Mouse (Mus musculus) CD4-positive helper T cell, adult 2 months (primary cell): ENCODE results near the gene Uck2.

Source experiments
- DNase-seq: peaks from one replicate; pipeline ENCODE4 v3.0.0-alpha.2; 2012; ENCODE audit warnings: low read depth, missing footprints, low spot score

Uck2 gene

GRCm38 (mm10) chr1:167285320-167285355 is at the start of gene Uck2:
Uck2 (minus strand) TSS chr1:167285320.
- no peak for DNase-seq

- no peak for DNase-seq
Observed at GRCm38 (mm10) chr1:167331106-167331505, 46.0 kb upstream of the Uck2 start.

GRCm38 (mm10) chr1:167328776-167329175 is 43.7 kb upstream of the Uck2 start:
- DNase-seq: no peak

GRCm38 (mm10) chr1:167321691-167322090 is 36.6 kb upstream of the Uck2 start:
- DNase-seq: no peak

- no peak for DNase-seq
Observed at GRCm38 (mm10) chr1:167313220-167313619, 28.1 kb upstream of the Uck2 start.

GRCm38 (mm10) chr1:167312367-167312766 is 27.2 kb upstream of the Uck2 start:
- DNase-seq: no peak

GRCm38 (mm10) chr1:167308261-167309054 is 23.3 kb upstream of the Uck2 start, which contains the start of gene Tmco1:
Tmco1 (plus strand) TSS chr1:167308378.
- peak; percentile 97 for DNase-seq

GRCm38 (mm10) chr1:167307674-167308073 is 22.6 kb upstream of the Uck2 start:
- DNase-seq: peak; percentile 22

- peak; percentile 80 for DNase-seq
Observed at GRCm38 (mm10) chr1:167306451-167307240, 21.5 kb upstream of the Uck2 start.

- DNase-seq: no peak
Observed at GRCm38 (mm10) chr1:167305501-167306137, 20.5 kb upstream of the Uck2 start.

- no peak for DNase-seq
Observed at GRCm38 (mm10) chr1:167300122-167300521, 15.0 kb upstream of the Uck2 start.

- peak; percentile 31 for DNase-seq
Observed at GRCm38 (mm10) chr1:167295679-167296402, 10.7 kb upstream of the Uck2 start.

GRCm38 (mm10) chr1:167292447-167292846 is 7.3 kb upstream of the Uck2 start:
- no peak for DNase-seq

- no peak for DNase-seq
Observed at GRCm38 (mm10) chr1:167291610-167292009, 6.5 kb upstream of the Uck2 start.

GRCm38 (mm10) chr1:167290263-167290592 is 5.1 kb upstream of the Uck2 start:
- DNase-seq: no peak

- no peak for DNase-seq
Observed at GRCm38 (mm10) chr1:167289567-167290262, 4.6 kb upstream of the Uck2 start.

GRCm38 (mm10) chr1:167288665-167289538 is 3.8 kb upstream of the Uck2 start:
- no peak for DNase-seq

GRCm38 (mm10) chr1:167287156-167287555 is 2.0 kb upstream of the Uck2 start:
- DNase-seq: no peak

- DNase-seq: no peak
Observed at GRCm38 (mm10) chr1:167285356-167285755, 236 bp upstream of the Uck2 start.

- peak; percentile 80 for DNase-seq
Observed at GRCm38 (mm10) chr1:167284837-167285319, 242 bp downstream of the Uck2 start.
